Mouse (Mus musculus) thymus, adult 2 months (tissue): ENCODE results near the gene Whamm. TPM values are rescaled to one million over a fixed set of nuclear protein-coding genes. Genes with fewer than 3 reads are reported as not detected.

Experiments used
- DNase-seq: peaks from one replicate; pipeline ENCODE4 v3.0.0; 2021
- H3K27ac ChIP-seq: fragments of 200-500 bp; 2 replicates; pipeline ENCODE4 v1.5.1; 2012; ENCODE audit warnings: low read length, control low read depth; ENCODE audit not compliant: control insufficient read depth, insufficient read depth
- H3K27me3 ChIP-seq: fragments of 200-500 bp; 2 replicates; pipeline ENCODE4 v1.6.1; 2012; ENCODE audit warnings: mild to moderate bottlenecking, low read length, moderate library complexity, mixed read lengths; ENCODE audit not compliant: control insufficient read depth, insufficient read depth
- H3K36me3 ChIP-seq: fragments of 200-500 bp; 2 replicates; pipeline ENCODE4 v1.6.1; 2012; ENCODE audit warnings: mild to moderate bottlenecking, low read length, moderate library complexity; ENCODE audit not compliant: control insufficient read depth, insufficient read depth
- H3K4me1 ChIP-seq: fragments of 200-500 bp; replicated peaks from 2 replicates; pipeline ENCODE4 v1.6.1; 2012; ENCODE audit warnings: low read length; ENCODE audit not compliant: control insufficient read depth, insufficient read depth
- H3K4me3 ChIP-seq: fragments of 200-500 bp; 2 replicates; pipeline ENCODE4 v1.5.1; 2012; ENCODE audit warnings: mild to moderate bottlenecking, low read length, control low read depth, moderate library complexity; ENCODE audit not compliant: control insufficient read depth, insufficient read depth
- CTCF ChIP-seq: fragments of 200-500 bp; IDR thresholded peaks from 2 replicates; pipeline ENCODE4 v1.5.1; 2012; ENCODE audit warnings: mild to moderate bottlenecking, control low read depth, low read length, moderate library complexity, borderline replicate concordance; ENCODE audit not compliant: control insufficient read depth, poor library complexity, insufficient read depth; ENCODE audit errors: extremely low read depth
- POLR2A ChIP-seq: fragments of 200-500 bp; IDR thresholded peaks from 2 replicates; pipeline ENCODE4 v1.6.1; 2012; ENCODE audit warnings: mild to moderate bottlenecking, low read length, control low read depth, moderate library complexity; ENCODE audit not compliant: control insufficient read depth, poor library complexity, insufficient read depth; ENCODE audit errors: extremely low read depth
- WGBS: fragments of 180-500 bp; shearing (Covaris S2); methylation state at CpG from one replicate; pipeline ENCODE4 v1.1.7; 2018; 5-methylcytosine and 5-hydroxymethylcytosine counted together
- polyA plus RNA-seq: library from polyadenylated mRNA; depleted of rRNA; stranded (reverse); fragments of >200 nt; gene quantifications from 2 replicates; pipeline ENCODE4 v1.2.3, GENCODE M21; 2012

Whamm gene
- polyA plus RNA-seq, 1 experiment: 29.8 TPM

DNA sequence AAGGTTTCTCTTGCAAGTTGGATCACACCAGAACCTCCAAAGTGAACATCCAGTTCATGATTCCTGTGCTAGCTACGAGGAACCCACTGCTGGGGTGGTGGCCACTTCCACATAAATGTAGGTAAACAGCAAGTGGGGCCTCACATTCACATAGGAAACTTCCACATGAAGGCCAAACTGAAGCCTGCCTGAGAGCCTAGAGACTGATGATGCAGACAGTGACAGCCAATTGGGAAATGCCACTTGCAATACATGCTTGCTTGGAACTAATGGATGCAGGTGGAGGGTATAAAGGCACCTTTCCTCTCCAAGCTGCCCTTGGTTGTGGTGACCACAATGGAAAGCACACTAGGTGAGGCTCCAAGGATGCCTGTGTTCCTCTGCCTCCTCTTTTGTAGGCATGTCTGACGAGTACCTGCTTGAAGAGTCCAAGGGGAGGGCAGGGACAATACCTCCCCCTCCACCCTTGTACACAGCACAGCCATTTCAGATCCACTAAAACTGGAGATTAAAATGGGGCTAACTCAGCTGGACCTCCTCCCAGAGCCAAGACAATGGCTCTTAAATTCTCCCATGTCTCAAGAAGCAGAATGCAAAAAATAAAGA is 32.9 kb upstream of the Whamm start:
- Histone ChIP-seq H3K36me3 (peaks cover 20% of the 10 kb centered on the region; the same call in 1 of the 2 replicates), H3K4me1 (no peaks in the 10 kb centered on the region), H3K27ac (no peak overlapping the region), H3K4me3 (no peak overlapping the region), H3K27me3 (no peaks in the 10 kb centered on the region)
- TF ChIP-seq POLR2A (no peak), CTCF (no peak)
- 78% methylated on average over 2 of the region's 2 CpGs for WGBS
- no peak for DNase-seq

DNA sequence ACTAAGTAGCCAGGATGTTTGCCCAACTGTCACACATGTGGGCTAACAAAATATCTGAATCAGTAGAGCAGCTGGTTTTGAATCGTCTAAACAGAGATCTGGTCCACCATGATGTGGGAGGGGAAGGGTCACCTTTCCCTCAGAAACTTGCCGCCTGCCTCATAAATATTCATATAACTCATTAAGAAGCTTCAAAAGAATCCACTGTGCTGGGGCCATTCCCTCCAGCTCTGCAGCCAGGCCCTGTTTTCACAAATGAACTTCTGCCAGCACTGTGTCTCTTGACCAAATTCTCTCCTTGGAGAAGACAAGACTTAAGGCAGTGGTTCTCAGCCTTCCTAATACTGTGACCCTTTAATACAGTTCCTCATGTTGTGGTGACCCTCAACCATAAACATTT is 31.5 kb upstream of the Whamm start:
- no peak for TF ChIP-seq CTCF
- TF ChIP-seq POLR2A: no peak
- Histone ChIP-seq H3K36me3 (peaks cover 10% of the 10 kb centered on the region; the same call in 1 of the 2 replicates), H3K27me3 (no peaks in the 10 kb centered on the region), H3K27ac (no peak overlapping the region), H3K4me1 (no peaks in the 10 kb centered on the region), H3K4me3 (no peak overlapping the region)
- WGBS: 83% methylated on average over 2 of the region's 2 CpGs
- DNase-seq: no peak

DNA sequence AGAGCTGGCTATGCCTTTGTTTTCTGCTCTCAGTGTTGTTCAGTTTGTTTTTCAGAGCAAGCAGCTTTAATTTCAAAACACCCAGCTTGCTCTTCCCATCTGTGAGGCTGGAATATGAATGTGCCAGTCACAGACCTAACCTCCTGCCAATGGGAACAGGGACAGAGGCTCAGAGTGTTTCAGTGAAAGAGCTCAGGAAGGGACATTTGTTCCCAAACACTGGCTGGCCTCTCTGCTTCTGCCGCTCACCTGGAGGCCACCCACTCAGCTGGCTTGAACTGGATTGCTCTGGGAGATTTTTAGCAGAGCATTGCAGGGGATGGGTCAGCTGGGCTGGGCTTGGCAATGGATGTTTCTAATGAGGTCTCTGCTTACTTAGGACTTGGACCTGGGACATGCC is 30.1 kb upstream of the Whamm start:
- TF ChIP-seq POLR2A: no peak
- TF ChIP-seq CTCF: no peak
- Histone ChIP-seq H3K36me3 (no peaks in the 10 kb centered on the region), H3K27me3 (no peaks in the 10 kb centered on the region), H3K27ac (no peak overlapping the region), H3K4me3 (no peak overlapping the region), H3K4me1 (no peaks in the 10 kb centered on the region)
- WGBS: 93% methylated on average over 1 of the region's 1 CpGs
- DNase-seq: no peak

DNA sequence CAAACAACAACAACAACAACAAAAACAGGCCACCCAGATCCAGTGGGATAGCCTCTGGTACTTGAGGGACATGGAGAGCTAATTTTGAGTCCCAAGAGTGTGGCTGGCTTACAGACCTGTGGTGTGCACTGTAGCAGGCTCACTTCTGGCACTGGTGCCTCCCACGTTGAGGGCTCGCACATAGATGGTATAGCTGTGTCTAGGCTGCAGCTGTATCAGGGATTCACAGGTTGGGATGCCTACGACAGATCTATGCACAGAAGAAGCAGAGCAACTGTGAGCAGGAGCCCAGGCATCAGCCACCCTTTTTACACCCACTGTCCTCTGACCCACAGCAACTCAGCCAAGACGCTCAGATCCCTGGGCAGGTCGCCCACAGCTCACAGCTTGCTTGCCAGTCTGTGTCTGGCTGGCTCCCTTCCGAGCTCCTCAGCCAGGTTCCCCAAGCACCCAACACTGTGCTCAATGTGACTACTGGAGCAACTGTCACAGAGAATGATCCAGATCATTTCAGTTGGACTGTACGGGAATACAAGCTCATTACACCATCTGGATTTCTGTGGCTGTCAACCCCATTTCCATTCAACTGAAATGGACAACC is 29.0 kb upstream of the Whamm start:
- 87% methylated on average over 7 of the region's 7 CpGs for WGBS
- Histone ChIP-seq H3K4me3 (no peak overlapping the region), H3K36me3 (no peaks in the 10 kb centered on the region), H3K27ac (no peak overlapping the region), H3K4me1 (no peaks in the 10 kb centered on the region), H3K27me3 (no peaks in the 10 kb centered on the region)
- DNase-seq: no peak
- no peak for TF ChIP-seq POLR2A
- no peak for TF ChIP-seq CTCF

DNA sequence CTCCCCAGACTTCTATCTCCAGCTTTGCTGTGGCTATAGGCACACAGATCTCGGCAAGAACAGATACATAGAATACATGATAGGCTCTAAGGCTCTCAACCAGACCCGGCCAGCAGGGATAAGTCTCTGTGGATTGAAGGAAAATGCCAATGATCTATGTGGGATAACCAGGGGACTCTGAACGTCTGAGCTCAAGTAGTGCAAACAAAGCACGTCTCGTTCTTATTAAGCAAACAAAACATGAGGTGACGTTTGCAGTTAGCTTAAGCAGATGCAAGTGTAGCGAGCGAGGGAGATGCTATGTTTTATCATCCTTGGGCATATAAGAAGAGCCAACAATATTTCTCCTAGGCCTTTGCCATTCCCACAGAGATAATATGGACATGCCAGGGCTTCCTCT is 28.1 kb upstream of the Whamm start:
- Histone ChIP-seq H3K4me1 (no peaks in the 10 kb centered on the region), H3K27ac (no peak overlapping the region), H3K27me3 (no peaks in the 10 kb centered on the region), H3K4me3 (no peak overlapping the region), H3K36me3 (no peaks in the 10 kb centered on the region)
- TF ChIP-seq POLR2A (no peak), CTCF (no peak)
- no peak for DNase-seq
- 96% methylated on average over 8 of the region's 8 CpGs for WGBS

DNA sequence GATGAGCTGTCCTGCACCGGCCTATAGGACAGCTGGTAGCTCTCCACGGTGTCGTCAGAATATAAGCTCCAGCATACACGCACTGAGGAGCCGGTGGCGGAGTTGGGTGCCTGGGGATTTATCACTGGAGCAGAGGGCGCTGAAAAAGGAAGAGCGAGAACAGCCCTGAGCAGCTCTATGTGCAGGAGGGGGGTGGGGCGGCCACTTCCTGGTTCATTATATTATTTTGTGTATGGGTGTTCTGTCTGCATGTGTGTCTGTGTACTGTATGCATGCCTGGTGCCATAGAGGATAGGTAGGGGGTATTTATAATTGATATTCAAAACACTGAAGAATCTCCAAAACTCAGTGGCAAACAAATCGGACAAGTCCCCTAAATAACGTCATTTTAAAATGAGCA is 22.2 kb upstream of the Whamm start:
- Histone ChIP-seq H3K36me3 (no peaks in the 10 kb centered on the region), H3K4me1 (no peaks in the 10 kb centered on the region), H3K27me3 (no peaks in the 10 kb centered on the region), H3K27ac (no peak overlapping the region), H3K4me3 (peak overlapping the region; percentile 30)
- WGBS: 55% methylated on average over 11 of the region's 11 CpGs
- DNase-seq: no peak
- TF ChIP-seq POLR2A: no peak
- no peak for TF ChIP-seq CTCF
